Mouse (Mus musculus) lung, embryonic 14.5 days (tissue): ENCODE data around the gene Manbal. TPM values are rescaled to one million over a fixed set of nuclear protein-coding genes. Genes with fewer than 3 reads are reported as not detected.

Source experiments
- ATAC-seq: fragments of 200-750 bp; cut with Nextera tagmentation; 2 replicates; pipeline ENCODE4 v1.8.0; 2017; ENCODE audit warnings: mild to moderate bottlenecking, moderate TSS enrichment, moderate library complexity; ENCODE audit not compliant: insufficient read depth
- DNase-seq: peaks from one replicate; pipeline ENCODE4 v3.0.0-alpha.2; 2015
- H3K27ac ChIP-seq: fragments of 300-500 bp; sonication (generic); 2 replicates; pipeline ENCODE4 v1.5.1; 2014; ENCODE audit warnings: low read depth, mild to moderate bottlenecking, moderate library complexity
- H3K27me3 ChIP-seq: fragments of 300-500 bp; sonication (generic); 2 replicates; pipeline ENCODE4 v1.6.1; 2014; ENCODE audit warnings: low read length, control low read depth; ENCODE audit not compliant: insufficient read depth
- H3K36me3 ChIP-seq: fragments of 300-500 bp; sonication (generic); 2 replicates; pipeline ENCODE4 v1.6.1; 2014; ENCODE audit warnings: control low read depth; ENCODE audit not compliant: insufficient read depth
- H3K4me1 ChIP-seq: fragments of 300-500 bp; sonication (generic); 2 replicates; pipeline ENCODE4 v1.6.1; 2014; ENCODE audit warnings: antibody characterized with exemption, control low read depth; ENCODE audit not compliant: insufficient read depth
- H3K4me2 ChIP-seq: fragments of 300-500 bp; sonication (generic); 2 replicates; pipeline ENCODE4 v1.6.1; 2014; ENCODE audit warnings: mild to moderate bottlenecking
- H3K4me3 ChIP-seq: fragments of 300-500 bp; sonication (generic); 2 replicates; pipeline ENCODE4 v1.5.1; 2014; ENCODE audit warnings: low read depth, low read length
- H3K9ac ChIP-seq: fragments of 300-500 bp; sonication (generic); 2 replicates; pipeline ENCODE4 v1.6.1; 2014
- H3K9me3 ChIP-seq: fragments of 300-500 bp; sonication (generic); 2 replicates; pipeline ENCODE4 v1.6.1; 2016; ENCODE audit warnings: low read depth, low read length, control low read depth
- CTCF ChIP-seq: IDR thresholded peaks from 2 replicates; pipeline ENCODE4 v1.5.1; 2016; ENCODE audit warnings: antibody characterized with exemption, low read depth
- WGBS: fragments of 180-500 bp; shearing (Covaris S2); extraction: QIAGEN DNeasy Blood & Tissue Kit; methylation state at CpG from one replicate; pipeline ENCODE4 v1.1.7; 2014; 5-methylcytosine and 5-hydroxymethylcytosine counted together
- polyA plus RNA-seq: library from polyadenylated mRNA; unstranded; fragments of >200 nt; fragmentation: Nextera tagmentation; extraction: Ambion mirVana; gene quantifications from 2 replicates; pipeline ENCODE4 v1.2.1, GENCODE M21; 2014

Gene Manbal
- polyA plus RNA-seq, 1 experiment from 2014 or later = 42.6 TPM

DNA sequence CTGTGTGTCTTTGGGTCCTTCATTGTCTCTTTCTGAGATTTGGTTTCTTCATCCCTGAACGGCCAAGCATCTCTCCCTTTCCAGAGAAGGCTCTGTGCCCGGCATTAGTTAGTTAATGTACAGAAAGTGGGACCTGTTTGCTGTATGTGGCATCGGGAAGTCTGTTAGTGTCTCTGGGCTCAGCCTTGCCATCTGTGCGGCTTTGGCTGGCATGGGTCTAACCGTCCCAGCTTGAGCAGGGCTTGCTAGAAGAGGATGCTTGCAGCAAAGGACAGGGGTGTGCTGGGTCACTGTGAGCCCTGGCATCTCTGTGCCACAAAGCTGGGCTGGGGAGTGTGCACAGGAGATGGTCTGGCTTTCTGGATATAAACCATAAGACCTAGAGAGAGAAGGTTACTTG is 59.8 kb downstream of the Manbal start:
- WGBS = 84% methylated on average over 5 of the region's 5 CpGs
- Histone ChIP-seq H3K27me3 (no peaks in the 10 kb centered on the region), H3K9ac (no peak overlapping the region), H3K4me1 (peaks cover 16% of the 10 kb centered on the region; the same call in 1 of the 2 replicates), H3K9me3 (no peaks in the 10 kb centered on the region), H3K27ac (no peak overlapping the region), H3K4me3 (no peak overlapping the region), H3K4me2 (no peak overlapping the region), H3K36me3 (peaks cover 25% of the 10 kb centered on the region)
- ATAC-seq (no peak), DNase-seq (no peak)
- no peak for TF ChIP-seq CTCF

GRCm38 (mm10) chr2:157428351-157429139 is 61.2 kb downstream of the Manbal start:
- no peaks in the 10 kb centered on the region for H3K27me3 ChIP-seq
- 79% methylated on average over 13 of the region's 13 CpGs for WGBS
- H3K36me3 ChIP-seq = peaks cover 30% of the 10 kb centered on the region
- H3K4me3 ChIP-seq = no peak overlapping the region
- H3K9ac ChIP-seq = no peak overlapping the region
- no peaks in the 10 kb centered on the region for H3K9me3 ChIP-seq
- peaks cover 13% of the 10 kb centered on the region; the same call in 1 of the 2 replicates for H3K4me1 ChIP-seq
- ATAC-seq (no peak), DNase-seq (no peak)
- H3K4me2 ChIP-seq = no peak overlapping the region
- no peak overlapping the region for H3K27ac ChIP-seq
- TF ChIP-seq CTCF = no peak

GRCm38 (mm10) chr2:157429735-157430134 is 62.3 kb downstream of the Manbal start:
- Histone ChIP-seq H3K36me3 (peaks cover 35% of the 10 kb centered on the region), H3K4me1 (peaks cover 17% of the 10 kb centered on the region; the same call in 1 of the 2 replicates), H3K9me3 (no peaks in the 10 kb centered on the region), H3K9ac (no peak overlapping the region), H3K27ac (no peak overlapping the region), H3K4me3 (no peak overlapping the region), H3K4me2 (no peak overlapping the region), H3K27me3 (no peaks in the 10 kb centered on the region)
- WGBS = 77% methylated on average over 7 of the region's 7 CpGs
- no peak for DNase-seq
- no peak for TF ChIP-seq CTCF
- ATAC-seq = no peak

GRCm38 (mm10) chr2:157430667-157431429 is 63.5 kb downstream of the Manbal start:
- Histone ChIP-seq H3K27me3 (no peaks in the 10 kb centered on the region), H3K4me1 (peaks cover 18% of the 10 kb centered on the region; the same call in 1 of the 2 replicates), H3K27ac (no peak overlapping the region; the same call in 1 of the 2 replicates), H3K9me3 (no peaks in the 10 kb centered on the region), H3K4me3 (no peak overlapping the region), H3K36me3 (peaks cover 40% of the 10 kb centered on the region), H3K9ac (no peak overlapping the region), H3K4me2 (no peak overlapping the region)
- ATAC-seq = no peak
- peak; percentile 37; the same call in 1 of the 2 replicates for TF ChIP-seq CTCF
- WGBS = 76% methylated on average over 4 of the region's 4 CpGs
- no peak for DNase-seq

DNA sequence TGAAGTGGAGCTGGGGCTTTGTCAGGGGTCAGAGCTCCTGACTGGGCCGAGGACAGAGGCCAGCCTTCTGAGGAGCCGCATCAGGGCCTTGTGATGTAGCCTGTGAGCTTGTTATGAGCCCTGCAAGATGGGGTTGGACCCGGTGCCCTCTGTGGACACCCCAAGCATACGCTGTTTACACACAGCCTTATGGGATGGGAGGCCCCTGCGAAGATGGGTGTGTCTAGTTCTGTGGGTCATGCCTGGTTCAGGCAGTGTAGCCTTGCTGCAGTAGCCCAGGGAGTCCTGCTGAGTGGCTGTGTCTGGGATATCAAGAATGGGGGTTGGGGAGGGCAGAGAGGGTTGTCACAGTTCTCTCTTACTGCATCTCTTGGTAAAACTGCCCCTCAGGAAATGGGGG is 64.5 kb downstream of the Manbal start:
- Histone ChIP-seq H3K9ac (no peak overlapping the region), H3K27me3 (no peaks in the 10 kb centered on the region), H3K4me2 (no peak overlapping the region), H3K4me1 (peaks cover 18% of the 10 kb centered on the region; the same call in 1 of the 2 replicates), H3K27ac (peak overlapping the region; percentile 93), H3K4me3 (no peak overlapping the region), H3K9me3 (no peaks in the 10 kb centered on the region), H3K36me3 (peaks cover 44% of the 10 kb centered on the region)
- ATAC-seq = no peak
- no peak for TF ChIP-seq CTCF
- no peak for DNase-seq
- WGBS = 76% methylated on average over 5 of the region's 5 CpGs

- H3K4me2 ChIP-seq = no peak overlapping the region
- peaks cover 49% of the 10 kb centered on the region for H3K36me3 ChIP-seq
- peak overlapping the region; percentile 93 for H3K27ac ChIP-seq
- H3K9me3 ChIP-seq = no peaks in the 10 kb centered on the region
- H3K4me1 ChIP-seq = peaks cover 18% of the 10 kb centered on the region; the same call in 1 of the 2 replicates
- no peak for ATAC-seq
- no peak overlapping the region for H3K4me3 ChIP-seq
- DNase-seq = peak; percentile 66
- no peak overlapping the region; the same call in 1 of the 2 replicates for H3K9ac ChIP-seq
- no peaks in the 10 kb centered on the region for H3K27me3 ChIP-seq
- WGBS = 57% methylated on average over 9 of the region's 9 CpGs
- no peak for TF ChIP-seq CTCF
Measured at GRCm38 (mm10) chr2:157432476-157432875, 65.1 kb downstream of the Manbal start.

- Histone ChIP-seq H3K4me2 (peak overlapping the region; percentile 33; the same call in 1 of the 2 replicates), H3K27me3 (no peaks in the 10 kb centered on the region), H3K4me1 (peaks cover 18% of the 10 kb centered on the region; the same call in 1 of the 2 replicates), H3K9me3 (no peaks in the 10 kb centered on the region), H3K9ac (peak overlapping the region; percentile 38), H3K27ac (peak overlapping the region; percentile 93), H3K36me3 (peaks cover 55% of the 10 kb centered on the region), H3K4me3 (no peak overlapping the region)
- TF ChIP-seq CTCF = no peak
- WGBS = 25% methylated on average over 9 of the region's 9 CpGs
- DNase-seq (no peak), ATAC-seq (peak; percentile 22)
Measured at GRCm38 (mm10) chr2:157434041-157434440, 66.6 kb downstream of the Manbal start.
